Mouse (Mus musculus) fat pad, adult 2 months (tissue): ENCODE data around the gene Saysd1.

Experiments
- DNase-seq: peaks from one replicate; pipeline ENCODE4 v3.0.0-alpha.2; 2011; ENCODE audit warnings: low read depth, low spot score; ENCODE audit errors: extremely low read depth

Saysd1 gene

GRCm38 (mm10) chr14:20113189-20113961 is 25.0 kb downstream of the Saysd1 start:
- DNase-seq: no peak

- no peak for DNase-seq
Observed at GRCm38 (mm10) chr14:20112218-20112617, 26.1 kb downstream of the Saysd1 start.

GRCm38 (mm10) chr14:20110945-20111344 is 27.4 kb downstream of the Saysd1 start:
- no peak for DNase-seq

GRCm38 (mm10) chr14:20106271-20106670 is 32.1 kb downstream of the Saysd1 start:
- no peak for DNase-seq

GRCm38 (mm10) chr14:20103207-20103606 is 35.1 kb downstream of the Saysd1 start:
- no peak for DNase-seq

GRCm38 (mm10) chr14:20098061-20098460 is 40.3 kb downstream of the Saysd1 start:
- no peak for DNase-seq

- no peak for DNase-seq
Observed at GRCm38 (mm10) chr14:20094942-20095341, 43.4 kb downstream of the Saysd1 start.

- DNase-seq: no peak
Observed at GRCm38 (mm10) chr14:20093493-20093892, 44.8 kb downstream of the Saysd1 start.

- no peak for DNase-seq
Observed at GRCm38 (mm10) chr14:20084335-20084734, 54.0 kb downstream of the Saysd1 start.

GRCm38 (mm10) chr14:20082536-20083325 is 55.6 kb downstream of the Saysd1 start:
- DNase-seq: peak; percentile 59

GRCm38 (mm10) chr14:20081937-20082533 is 56.3 kb downstream of the Saysd1 start:
- DNase-seq: no peak

GRCm38 (mm10) chr14:20081084-20081483 is 57.2 kb downstream of the Saysd1 start:
- DNase-seq: peak; percentile 63

- no peak for DNase-seq
Observed at GRCm38 (mm10) chr14:20077181-20077580, 61.2 kb downstream of the Saysd1 start.

GRCm38 (mm10) chr14:20075544-20075943 is 62.8 kb downstream of the Saysd1 start:
- DNase-seq: no peak

GRCm38 (mm10) chr14:20074759-20075158 is 63.6 kb downstream of the Saysd1 start:
- DNase-seq: no peak

- no peak for DNase-seq
Observed at GRCm38 (mm10) chr14:20070629-20071028, 67.7 kb downstream of the Saysd1 start.

GRCm38 (mm10) chr14:20068365-20068764 is 70.0 kb downstream of the Saysd1 start:
- DNase-seq: no peak

GRCm38 (mm10) chr14:20067293-20068074 is 70.8 kb downstream of the Saysd1 start:
- no peak for DNase-seq

- no peak for DNase-seq
Observed at GRCm38 (mm10) chr14:20064771-20065170, 73.6 kb downstream of the Saysd1 start.

GRCm38 (mm10) chr14:20048481-20048835 is 89.9 kb downstream of the Saysd1 start:
- no peak for DNase-seq
